11 mouse cellular contexts compared by ENCODE assay signal in genomic region chr4:124950181-124951035, GRCm38 (mm10). TPM values are rescaled to one million over a fixed set of nuclear protein-coding genes. Genes with fewer than 3 reads are reported as not detected.
DNase-seq lines count a peak whose midpoint lies in the region; ATAC-seq and TF ChIP-seq lines count a peak whose summit lies in the region.
"Had no signal": no experiment of that assay in that cellular context is flagged by ENCODE, and none has a peak within 500 bp of the region (broad histone marks: within the 10 kb centered on the region; RNA-seq: fewer than 3 reads in every experiment).

No protein-coding gene starts in this region.

- H3K4me3 ChIP-seq in heart, embryonic 10.5 days: no peak overlapping the region
- H3K4me3 ChIP-seq in kidney, postnatal 0 days (replicated peaks; ENCODE audit: low read depth, low read length): no peak overlapping the region
- H3K4me3 ChIP-seq in lung, postnatal 0 days (ENCODE audit: low read depth, low read length): no peak overlapping the region
- H3K4me3 ChIP-seq: left cerebral cortex, adult 2 months had no signal

- no peaks in the 10 kb centered on the region for H3K4me1 ChIP-seq in heart, embryonic 10.5 days
- 0 out of 2 replicates have a peak, but pooled peaks cover 9% of the 10 kb centered on the region for H3K4me1 ChIP-seq in kidney, postnatal 0 days (replicated peaks; ENCODE audit: insufficient read depth, low read length)
- H3K4me1 ChIP-seq in lung, postnatal 0 days (ENCODE audit: insufficient read depth, low read depth, low read length): 0 out of 2 replicates have a peak, but pooled peaks cover 4% of the 10 kb centered on the region

- intact Hi-C loops in heart, postnatal 10 days (cut with DNase I): no loop called here
- intact Hi-C loops in left cerebral cortex, postnatal 10 days (cut with DNase I): no loop called here

- DNase-seq in heart, postnatal 10 days: peak; percentile 28 to 35
- DNase-seq in heart, embryonic 10.5 days (ENCODE audit: low spot score): no peak
- peak; percentile 82 for DNase-seq in forelimb bud, embryonic 11.5 days (ENCODE audit: low read depth, low spot score)
- DNase-seq in kidney, postnatal 0 days (ENCODE audit: low spot score): peak; percentile 89
- peak; percentile 77 for DNase-seq in lung, postnatal 0 days (ENCODE audit: low spot score)
- no peak for DNase-seq in left cerebral cortex, postnatal 10 days (ENCODE audit: extremely low spot score in 1 of 2, low spot score in 2 of 2)
- DNase-seq in thymus, postnatal 36 days: no peak
- DNase-seq: gastrocnemius, postnatal 36 days; liver, postnatal 0 days had no signal

- peak overlapping the region; percentile 23; the same call in 1 of the 2 replicates for H3K4me2 ChIP-seq in kidney, postnatal 0 days (ENCODE audit: low read length)
- H3K4me2 ChIP-seq in lung, postnatal 0 days (replicated peaks; ENCODE audit: low read depth, low read length): no peak overlapping the region

- no peaks in the 10 kb centered on the region for H3K9me3 ChIP-seq in heart, embryonic 10.5 days
- H3K9me3 ChIP-seq in kidney, postnatal 0 days (replicated peaks; ENCODE audit: low read length): no peaks in the 10 kb centered on the region
- no peaks in the 10 kb centered on the region for H3K9me3 ChIP-seq in lung, postnatal 0 days (ENCODE audit: low read length)

- H3K36me3 ChIP-seq in heart, embryonic 10.5 days: no peaks in the 10 kb centered on the region
- H3K36me3 ChIP-seq in kidney, postnatal 0 days (ENCODE audit: insufficient read depth, low read length): no peaks in the 10 kb centered on the region
- no peaks in the 10 kb centered on the region for H3K36me3 ChIP-seq in lung, postnatal 0 days (ENCODE audit: insufficient read depth, low read length)

- peaks cover 11% of the 10 kb centered on the region; the same call in 1 of the 2 replicates for H3K27me3 ChIP-seq in heart, embryonic 10.5 days (ENCODE audit: insufficient read depth, poor library complexity, severe bottlenecking)
- no peaks in the 10 kb centered on the region for H3K27me3 ChIP-seq in kidney, postnatal 0 days (ENCODE audit: insufficient read depth, low read length)
- H3K27me3 ChIP-seq in lung, postnatal 0 days (replicated peaks; ENCODE audit: insufficient read depth, low read length): no peaks in the 10 kb centered on the region

- 78% methylated on average over 21 of the region's 21 CpGs for WGBS in heart, embryonic 10.5 days
- 21% methylated on average over 21 of the region's 21 CpGs for WGBS in kidney, postnatal 0 days
- 53% methylated on average over 21 of the region's 21 CpGs for WGBS in lung, postnatal 0 days

- H3K9ac ChIP-seq in kidney, postnatal 0 days (ENCODE audit: low read depth, low read length): no peak overlapping the region
- no peak overlapping the region for H3K9ac ChIP-seq in lung, postnatal 0 days (replicated peaks; ENCODE audit: low read depth)
- H3K9ac ChIP-seq: liver, postnatal 0 days had no signal

- no peak for TF ChIP-seq EP300 in lung, postnatal 0 days (IDR thresholded peaks at IDR 0.05)

- ATAC-seq in kidney, postnatal 0 days (replicated peaks; ENCODE audit: low FRiP score, low read depth): peak; percentile 65; the same call in 1 of the 2 replicates
- peak; percentile 66 for ATAC-seq in lung, postnatal 0 days
- ATAC-seq: inflammation-experienced regulatory T-cells, adult 6 months; liver, postnatal 0 days had no signal

- H3K27ac ChIP-seq in heart, embryonic 10.5 days: no peak overlapping the region
- 0 out of 2 replicates have a peak overlapping the region, but pooled peaks have one; percentile 31 for H3K27ac ChIP-seq in kidney, postnatal 0 days
- peak overlapping the region; percentile 47; the same call in 1 of the 2 replicates for H3K27ac ChIP-seq in lung, postnatal 0 days (ENCODE audit: low read length)
- H3K27ac ChIP-seq: left cerebral cortex, adult 2 months had no signal

- 0 out of 2 replicates have a peak, but pooled peaks have one; percentile 5 for TF ChIP-seq CTCF in kidney, postnatal 0 days (IDR thresholded peaks at IDR 0.05; ENCODE audit: low read depth)
- no peak for TF ChIP-seq CTCF in lung, postnatal 0 days (IDR thresholded peaks at IDR 0.05)

RNA-seq across cellular contexts. Expression of gene Cdca8, which starts 11.3 kb away (rescaled TPM):
- total RNA-seq in heart, postnatal 10 days (2021): 10 to 100 TPM; 15.4 to 16.6 TPM
- 147 and 176 TPM in 2 replicates for polyA plus RNA-seq in heart, embryonic 10.5 days (2016; fragmentation: Nextera tagmentation; extraction: Ambion mirVana)
- 42.8 and 53.9 TPM in 2 replicates for polyA plus RNA-seq in kidney, postnatal 0 days (2015; fragmentation: Nextera tagmentation; extraction: Ambion mirVana)
- polyA plus RNA-seq in lung, postnatal 0 days (2015; fragmentation: Nextera tagmentation; extraction: Ambion mirVana): 5.5 and 8.8 TPM in 2 replicates
- total RNA-seq in left cerebral cortex, postnatal 10 days (2021): 1 to 10 TPM; 4.0 to 4.4 TPM

RNA-seq across cellular contexts. Expression of gene 9930104L06Rik, which starts 13.6 kb away (rescaled TPM):
- 10 to 100 TPM; 10.7 to 11.2 TPM for total RNA-seq in heart, postnatal 10 days (2021)
- polyA plus RNA-seq in heart, embryonic 10.5 days (2016; fragmentation: Nextera tagmentation; extraction: Ambion mirVana): 11.6 and 12.7 TPM in 2 replicates
- polyA plus RNA-seq in kidney, postnatal 0 days (2015; fragmentation: Nextera tagmentation; extraction: Ambion mirVana): 7.4 and 8.3 TPM in 2 replicates
- 7.3 and 8.3 TPM in 2 replicates for polyA plus RNA-seq in lung, postnatal 0 days (2015; fragmentation: Nextera tagmentation; extraction: Ambion mirVana)
- 10 to 100 TPM; 16.3 to 19.3 TPM for total RNA-seq in left cerebral cortex, postnatal 10 days (2021)

RNA-seq across cellular contexts. Expression of gene Rspo1, which starts 35.8 kb away (rescaled TPM):
- total RNA-seq in heart, postnatal 10 days (2021): 1 to 10 TPM; 3.4 to 5.6 TPM
- polyA plus RNA-seq in heart, embryonic 10.5 days (2016; fragmentation: Nextera tagmentation; extraction: Ambion mirVana): 6.2 and 12.9 TPM in 2 replicates
- polyA plus RNA-seq in kidney, postnatal 0 days (2015; fragmentation: Nextera tagmentation; extraction: Ambion mirVana): 13.6 and 17.4 TPM in 2 replicates
- polyA plus RNA-seq in lung, postnatal 0 days (2015; fragmentation: Nextera tagmentation; extraction: Ambion mirVana): 6.5 and 7.2 TPM in 2 replicates
- 1 to 10 TPM; 3.5 to 4.1 TPM for total RNA-seq in left cerebral cortex, postnatal 10 days (2021)
- polyA plus RNA-seq: inflammation-experienced regulatory T-cells, adult 6 months had no signal

Comparison
In these comparisons a context has a peak if more than half of its experiments do, and no peak if none do; other contexts are left out.
1. DNase-seq: peak in heart, postnatal 10 days (2 of 2), forelimb bud, embryonic 11.5 days (single experiment), kidney, postnatal 0 days (single experiment) and lung, postnatal 0 days (single experiment); none in heart, embryonic 10.5 days (single experiment), left cerebral cortex, postnatal 10 days (0 of 2) and thymus, postnatal 36 days (0 of 2).